Mouse (Mus musculus): ENCODE measurements around the gene Akap12. TPM values are rescaled to one million over a fixed set of nuclear protein-coding genes. Genes with fewer than 3 reads are reported as not detected.

The Akap12 gene
- polyA plus RNA-seq, 1 experiment from 2014 or later: 32.5 TPM

- WGBS: 78% methylated on average over 5 of the region's 5 CpGs
- no peak for ATAC-seq
Observed at GRCm38 (mm10) chr10:4398058-4398457, 131.9 kb downstream of the Akap12 start.

GRCm38 (mm10) chr10:4404895-4405491, 138.8 kb downstream of the Akap12 start:
- Histone ChIP-seq H3K4me1 (ENCODE audit: control insufficient read depth, insufficient read depth, low read length) (no peaks in the 10 kb centered on the region), H3K36me3 (ENCODE audit: control insufficient read depth, insufficient read depth, low read length) (peaks cover 6% of the 10 kb centered on the region), H3K9ac (ENCODE audit: low read depth, low read length) (no peak overlapping the region), H3K4me3 (ENCODE audit: low read length) (no peak overlapping the region), H3K27ac (ENCODE audit: low read length) (peak overlapping the region; percentile 6; the same call in 1 of the 2 replicates), H3K9me3 (ENCODE audit: control insufficient read depth, low read length) (no peaks in the 10 kb centered on the region), H3K4me2 (ENCODE audit: low read depth, low read length) (no peak overlapping the region), H3K27me3 (replicated peaks; ENCODE audit: control insufficient read depth, insufficient read depth, low read length) (no peaks in the 10 kb centered on the region)
- 55% methylated on average over 5 of the region's 5 CpGs for WGBS
- peak; percentile 32; the same call in 1 of the 2 replicates for ATAC-seq

More at GRCm38 (mm10) chr10:4398058-4398457, 131.9 kb downstream of the Akap12 start:
- Histone ChIP-seq H3K27ac (ENCODE audit: low read length) (no peak overlapping the region), H3K4me3 (ENCODE audit: low read length) (no peak overlapping the region), H3K36me3 (ENCODE audit: control insufficient read depth, insufficient read depth, low read length) (peaks cover 11% of the 10 kb centered on the region; the same call in 1 of the 2 replicates), H3K9me3 (ENCODE audit: control insufficient read depth, low read length) (no peaks in the 10 kb centered on the region; the same call in 1 of the 2 replicates), H3K27me3 (replicated peaks; ENCODE audit: control insufficient read depth, insufficient read depth, low read length) (no peaks in the 10 kb centered on the region), H3K4me2 (ENCODE audit: low read depth, low read length) (no peak overlapping the region), H3K9ac (ENCODE audit: low read depth, low read length) (no peak overlapping the region), H3K4me1 (ENCODE audit: control insufficient read depth, insufficient read depth, low read length) (no peaks in the 10 kb centered on the region)

- no peaks in the 10 kb centered on the region for H3K4me1 ChIP-seq (ENCODE audit: control insufficient read depth, insufficient read depth, low read length)
- peak; percentile 86 for ATAC-seq
- H3K27ac ChIP-seq (ENCODE audit: low read length): peak overlapping the region; percentile 20; the same call in 1 of the 2 replicates
- H3K9ac ChIP-seq (ENCODE audit: low read depth, low read length): no peak overlapping the region
- H3K4me3 ChIP-seq (ENCODE audit: low read length): no peak overlapping the region
- no peaks in the 10 kb centered on the region for H3K9me3 ChIP-seq (ENCODE audit: control insufficient read depth, low read length)
- WGBS: 67% methylated on average over 5 of the region's 5 CpGs
- H3K27me3 ChIP-seq (replicated peaks; ENCODE audit: control insufficient read depth, insufficient read depth, low read length): no peaks in the 10 kb centered on the region
- H3K4me2 ChIP-seq (ENCODE audit: low read depth, low read length): no peak overlapping the region
- peaks cover 6% of the 10 kb centered on the region for H3K36me3 ChIP-seq (ENCODE audit: control insufficient read depth, insufficient read depth, low read length)
Observed at GRCm38 (mm10) chr10:4405511-4405910, 139.3 kb downstream of the Akap12 start.

- no peak overlapping the region for H3K4me3 ChIP-seq (ENCODE audit: low read length)
- no peaks in the 10 kb centered on the region for H3K4me1 ChIP-seq (ENCODE audit: control insufficient read depth, insufficient read depth, low read length)
- peaks cover 5% of the 10 kb centered on the region for H3K36me3 ChIP-seq (ENCODE audit: control insufficient read depth, insufficient read depth, low read length)
- no peaks in the 10 kb centered on the region for H3K9me3 ChIP-seq (ENCODE audit: control insufficient read depth, low read length)
- no peak overlapping the region for H3K27ac ChIP-seq (ENCODE audit: low read length)
- no peak overlapping the region for H3K9ac ChIP-seq (ENCODE audit: low read depth, low read length)
- no peaks in the 10 kb centered on the region for H3K27me3 ChIP-seq (replicated peaks; ENCODE audit: control insufficient read depth, insufficient read depth, low read length)
- no peak for ATAC-seq
- H3K4me2 ChIP-seq (ENCODE audit: low read depth, low read length): no peak overlapping the region
- WGBS: 90% methylated on average over 1 of the region's 1 CpGs
Observed at GRCm38 (mm10) chr10:4407191-4407590, 141.0 kb downstream of the Akap12 start.

Other genes with a start within 250 kb of the Akap12 start
- 10.8 and 10.9 TPM in 2 replicates for gene Zbtb2, start 121.7 kb downstream of the Akap12 start, polyA plus RNA-seq (2015; fragmentation: Nextera tagmentation; extraction: Ambion mirVana)
- gene Rmnd1, start 166.0 kb downstream of the Akap12 start, polyA plus RNA-seq (2015; fragmentation: Nextera tagmentation; extraction: Ambion mirVana): 53.9 and 58.3 TPM in 2 replicates
- gene Armt1, start 166.1 kb downstream of the Akap12 start, polyA plus RNA-seq (2015; fragmentation: Nextera tagmentation; extraction: Ambion mirVana): 16.0 and 16.4 TPM in 2 replicates
- gene Ccdc170, start 216.1 kb downstream of the Akap12 start, polyA plus RNA-seq (2015; fragmentation: Nextera tagmentation; extraction: Ambion mirVana): not detected in 2 replicates